Mouse (Mus musculus): ENCODE measurements at regions not wholly inside any gene's neighbourhood (a gene's known extent, or its start where the extent isn't known, plus 50 kb on each side); places are given as distances from the start of the nearest gene placed in this dataset.

- H3K27ac ChIP-seq (ENCODE audit: low read depth, low read length) = no peak overlapping the region
- no peaks in the 10 kb centered on the region for H3K36me3 ChIP-seq (ENCODE audit: control insufficient read depth, insufficient read depth, low read length)
- ATAC-seq (ENCODE audit: insufficient read depth, low FRiP score, low TSS enrichment) (no peak), DNase-seq (ENCODE audit: low spot score) (peak; percentile 35)
- no peaks in the 10 kb centered on the region for H3K9me3 ChIP-seq (ENCODE audit: control insufficient read depth, low read length)
- H3K27me3 ChIP-seq (ENCODE audit: control insufficient read depth, insufficient read depth, low read length) = no peaks in the 10 kb centered on the region
- H3K4me3 ChIP-seq (ENCODE audit: low read depth, low read length) = no peak overlapping the region
- 45% methylated on average over 8 of the region's 8 CpGs for WGBS
- H3K4me1 ChIP-seq (ENCODE audit: control insufficient read depth, insufficient read depth, low read length) = no peaks in the 10 kb centered on the region
- H3K9ac ChIP-seq (ENCODE audit: low read length) = no peak overlapping the region
- H3K4me2 ChIP-seq (ENCODE audit: low read depth) = no peak overlapping the region
Observed at GRCm38 (mm10) chr2:82698417-82698988, 244.9 kb upstream of the Fsip2 start.

DNA sequence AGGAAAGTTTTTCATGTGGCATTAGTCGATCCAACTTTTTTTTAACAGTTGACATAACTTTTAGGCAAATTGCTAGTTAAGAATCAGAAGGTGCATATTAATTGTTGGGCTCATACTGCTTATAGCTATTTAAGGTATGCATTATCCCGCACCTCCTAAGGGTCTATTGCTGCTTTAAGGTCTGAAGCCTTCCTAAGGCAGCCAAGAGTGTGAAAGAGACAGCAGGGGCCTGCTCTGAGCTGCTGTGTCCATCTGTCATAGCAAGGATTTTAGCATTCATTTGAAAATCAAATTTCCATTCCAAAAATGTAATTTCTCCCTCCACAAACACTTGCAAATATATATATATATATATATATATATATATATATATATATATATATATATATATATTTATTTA is 241.6 kb upstream of the Fsip2 start:
- Histone ChIP-seq H3K9ac (ENCODE audit: low read length) (no peak overlapping the region), H3K27ac (ENCODE audit: low read depth, low read length) (no peak overlapping the region), H3K36me3 (ENCODE audit: control insufficient read depth, insufficient read depth, low read length) (no peaks in the 10 kb centered on the region), H3K27me3 (ENCODE audit: control insufficient read depth, insufficient read depth, low read length) (no peaks in the 10 kb centered on the region), H3K4me2 (ENCODE audit: low read depth) (no peak overlapping the region), H3K9me3 (ENCODE audit: control insufficient read depth, low read length) (no peaks in the 10 kb centered on the region), H3K4me3 (ENCODE audit: low read depth, low read length) (no peak overlapping the region), H3K4me1 (ENCODE audit: control insufficient read depth, insufficient read depth, low read length) (no peaks in the 10 kb centered on the region)
- DNase-seq (ENCODE audit: low spot score) (no peak), ATAC-seq (ENCODE audit: insufficient read depth, low FRiP score, low TSS enrichment) (no peak)
- 83% methylated on average over 2 of the region's 2 CpGs for WGBS

DNA sequence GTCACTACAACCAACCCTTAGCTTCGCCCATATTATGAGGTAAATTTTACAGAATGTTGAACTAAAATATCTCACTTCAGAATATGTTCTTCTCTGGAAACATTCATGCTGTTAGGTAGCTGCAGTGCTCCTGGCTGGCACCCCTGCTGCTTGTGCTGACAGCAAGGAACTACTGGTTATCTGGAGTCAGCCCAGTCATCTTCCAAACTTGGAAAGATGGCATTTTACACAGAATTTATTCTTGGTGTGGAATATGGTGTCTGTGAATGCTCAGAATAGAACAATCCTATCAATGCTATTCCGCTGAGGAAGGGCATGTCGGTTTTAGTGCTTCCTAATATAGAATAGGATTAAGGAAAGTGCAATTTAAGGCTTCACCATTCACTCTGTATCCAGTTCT is 227.7 kb upstream of the Fsip2 start:
- Histone ChIP-seq H3K4me2 (ENCODE audit: low read depth) (no peak overlapping the region), H3K9ac (ENCODE audit: low read length) (no peak overlapping the region), H3K27ac (ENCODE audit: low read depth, low read length) (no peak overlapping the region), H3K4me1 (ENCODE audit: control insufficient read depth, insufficient read depth, low read length) (no peaks in the 10 kb centered on the region), H3K27me3 (ENCODE audit: control insufficient read depth, insufficient read depth, low read length) (no peaks in the 10 kb centered on the region), H3K4me3 (ENCODE audit: low read depth, low read length) (no peak overlapping the region), H3K9me3 (ENCODE audit: control insufficient read depth, low read length) (no peaks in the 10 kb centered on the region), H3K36me3 (ENCODE audit: control insufficient read depth, insufficient read depth, low read length) (no peaks in the 10 kb centered on the region)
- DNase-seq (ENCODE audit: low spot score) (no peak), ATAC-seq (ENCODE audit: insufficient read depth, low FRiP score, low TSS enrichment) (no peak)
- WGBS = 77% methylated on average over 3 of the region's 3 CpGs
